Mouse (Mus musculus) neural tube, embryonic 13.5 days (tissue): ENCODE data around the gene Prss21. TPM values are rescaled to one million over a fixed set of nuclear protein-coding genes. Genes with fewer than 3 reads are reported as not detected.
A peak's percentile ranks its signal among the peaks of the same experiment; 100 is the strongest.

Experiments
- ATAC-seq: fragments of 200-750 bp; cut with Nextera tagmentation; 2 replicates; pipeline ENCODE4 v1.8.0; 2017; ENCODE audit warnings: low read depth, mild to moderate bottlenecking, moderate TSS enrichment, moderate library complexity
- H3K27ac ChIP-seq: fragments of 300-500 bp; sonication (generic); replicated peaks from 2 replicates; pipeline ENCODE4 v1.5.1; 2015; ENCODE audit warnings: moderate library complexity, mild to moderate bottlenecking, inconsistent platforms
- H3K27me3 ChIP-seq: fragments of 300-500 bp; sonication (generic); 2 replicates; pipeline ENCODE4 v1.6.1; 2015; ENCODE audit warnings: mild to moderate bottlenecking, inconsistent platforms
- H3K36me3 ChIP-seq: fragments of 300-500 bp; sonication (generic); 2 replicates; pipeline ENCODE4 v1.6.1; 2015; ENCODE audit warnings: mild to moderate bottlenecking, inconsistent platforms
- H3K4me1 ChIP-seq: fragments of 300-500 bp; sonication (generic); replicated peaks from 2 replicates; pipeline ENCODE4 v1.6.1; 2015; ENCODE audit warnings: inconsistent platforms
- H3K4me2 ChIP-seq: fragments of 300-500 bp; sonication (generic); 2 replicates; pipeline ENCODE4 v1.6.1; 2015; ENCODE audit warnings: inconsistent platforms, mild to moderate bottlenecking, moderate library complexity
- H3K4me3 ChIP-seq: fragments of 300-500 bp; sonication (generic); 2 replicates; pipeline ENCODE4 v1.5.1; 2015; ENCODE audit warnings: mild to moderate bottlenecking, inconsistent platforms
- H3K9ac ChIP-seq: fragments of 300-500 bp; sonication (generic); 2 replicates; pipeline ENCODE4 v1.6.1; 2015; ENCODE audit warnings: moderate library complexity, mild to moderate bottlenecking, inconsistent platforms
- H3K9me3 ChIP-seq: fragments of 300-500 bp; sonication (generic); 2 replicates; pipeline ENCODE4 v1.6.1; 2016; ENCODE audit warnings: inconsistent platforms
- WGBS: fragments of 180-500 bp; shearing (Covaris S2); methylation state at CpG from one replicate; pipeline ENCODE4 v1.1.7; 2015; 5-methylcytosine and 5-hydroxymethylcytosine counted together
- polyA plus RNA-seq: library from polyadenylated mRNA; unstranded; fragments of >200 nt; fragmentation: Nextera tagmentation; extraction: Ambion mirVana; gene quantifications from 2 replicates; pipeline ENCODE4 v1.2.1, GENCODE M21; 2015

Prss21 gene
- polyA plus RNA-seq, 1 experiment from 2014 or later, result not detected

- no peaks in the 10 kb centered on the region for H3K9me3 ChIP-seq
- 0 out of 2 replicates have a peak, but pooled peaks cover 4% of the 10 kb centered on the region for H3K4me1 ChIP-seq
- H3K27me3 ChIP-seq, result peaks cover 14% of the 10 kb centered on the region; the same call in 1 of the 2 replicates
- H3K27ac ChIP-seq, result no peak overlapping the region
- H3K4me3 ChIP-seq, result no peak overlapping the region
- H3K4me2 ChIP-seq, result no peak overlapping the region
- no peaks in the 10 kb centered on the region for H3K36me3 ChIP-seq
- no peak overlapping the region for H3K9ac ChIP-seq
- 33% methylated on average over 4 of the region's 4 CpGs for WGBS
- no peak for ATAC-seq
Measured at GRCm38 (mm10) chr17:23841145-23841544, 26.7 kb upstream of the Prss21 start.

DNA sequence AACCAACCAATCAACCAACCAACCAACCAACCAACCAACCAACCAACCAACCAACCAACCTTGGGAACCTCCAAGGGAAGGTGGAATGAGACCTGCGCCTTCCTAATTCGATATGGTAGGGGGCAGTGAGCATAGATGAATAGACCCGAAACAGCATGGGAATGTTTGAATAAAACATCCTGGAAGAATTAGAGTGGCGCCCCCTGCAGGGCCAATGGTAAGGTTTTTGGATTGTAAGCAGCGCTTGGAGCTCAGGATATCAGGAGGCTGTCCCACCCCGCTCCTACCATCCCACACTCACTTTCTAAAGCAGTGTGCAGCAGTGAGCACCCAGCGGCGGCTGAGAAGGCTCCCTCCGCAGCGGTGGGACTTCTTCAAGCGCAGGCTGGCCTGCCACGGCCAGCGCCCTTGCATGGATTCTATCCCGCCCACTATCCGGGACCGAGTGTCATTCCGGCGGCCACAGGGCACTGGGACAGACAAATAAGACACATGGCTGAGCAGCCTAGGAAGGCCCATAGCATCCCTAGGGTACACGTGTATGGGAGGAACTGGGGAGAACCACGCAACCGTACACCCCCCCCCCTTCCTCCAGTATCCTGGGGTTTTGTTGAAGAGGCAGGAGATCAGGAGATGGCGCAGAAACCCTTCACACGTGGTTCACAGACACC, 24.6 kb upstream of the Prss21 start:
- no peaks in the 10 kb centered on the region for H3K36me3 ChIP-seq
- WGBS, result 40% methylated on average over 23 of the region's 23 CpGs
- peaks cover 6% of the 10 kb centered on the region for H3K27me3 ChIP-seq
- H3K27ac ChIP-seq, result no peak overlapping the region
- peak overlapping the region; percentile 37; the same call in 1 of the 2 replicates for H3K4me2 ChIP-seq
- 0 out of 2 replicates have a peak, but pooled peaks cover 4% of the 10 kb centered on the region for H3K4me1 ChIP-seq
- no peaks in the 10 kb centered on the region for H3K9me3 ChIP-seq
- ATAC-seq, result 0 out of 2 replicates have a peak, but pooled peaks have one; percentile 48
- no peak overlapping the region for H3K9ac ChIP-seq
- 0 out of 2 replicates have a peak overlapping the region, but pooled peaks have one; percentile 13 for H3K4me3 ChIP-seq

- Histone ChIP-seq H3K36me3 (no peaks in the 10 kb centered on the region), H3K4me1 (0 out of 2 replicates have a peak, but pooled peaks cover 4% of the 10 kb centered on the region), H3K9ac (no peak within 1 kb of the TSS), H3K27ac (no peak within 1 kb of the TSS), H3K9me3 (no peaks in the 10 kb centered on the region), H3K4me3 (peak within 1 kb of the TSS; percentile 13), H3K4me2 (peak within 1 kb of the TSS; percentile 37), H3K27me3 (peaks cover 6% of the 10 kb centered on the region)
- no peak for ATAC-seq
- WGBS, result 18% methylated on average over 19 of the region's 19 CpGs
Measured at GRCm38 (mm10) chr17:23843812-23844273, 24.0 kb upstream of the Prss21 start, which contains the start of the genes Prss32 and Prss41. Prss32 (plus strand) TSS chr17:23843855. Prss41 (minus strand) TSS chr17:23844172.

GRCm38 (mm10) chr17:23850028-23850427, 17.8 kb upstream of the Prss21 start:
- H3K9ac ChIP-seq, result no peak overlapping the region
- WGBS, result 62% methylated on average over 2 of the region's 2 CpGs
- ATAC-seq, result no peak

GRCm38 (mm10) chr17:23850853-23851749, 16.8 kb upstream of the Prss21 start:
- Histone ChIP-seq H3K4me1 (no peaks in the 10 kb centered on the region), H3K4me2 (no peak overlapping the region), H3K27ac (peak overlapping the region; percentile 28; the same call in 1 of the 2 replicates), H3K36me3 (no peaks in the 10 kb centered on the region), H3K4me3 (no peak overlapping the region), H3K27me3 (no peaks in the 10 kb centered on the region; the same call in none of the 2 replicates), H3K9me3 (no peaks in the 10 kb centered on the region), H3K9ac (no peak overlapping the region)
- ATAC-seq, result no peak
- WGBS, result 63% methylated on average over 18 of the region's 19 CpGs

More at GRCm38 (mm10) chr17:23850028-23850427, 17.8 kb upstream of the Prss21 start:
- Histone ChIP-seq H3K9me3 (no peaks in the 10 kb centered on the region), H3K4me1 (no peaks in the 10 kb centered on the region), H3K4me2 (no peak overlapping the region), H3K4me3 (no peak overlapping the region), H3K27ac (no peak overlapping the region), H3K36me3 (no peaks in the 10 kb centered on the region), H3K27me3 (no peaks in the 10 kb centered on the region; the same call in none of the 2 replicates)

- no peaks in the 10 kb centered on the region for H3K36me3 ChIP-seq
- no peak for ATAC-seq
- 34% methylated on average over 5 of the region's 5 CpGs for WGBS
- no peak overlapping the region for H3K9ac ChIP-seq
- H3K4me2 ChIP-seq, result no peak overlapping the region
- no peak overlapping the region for H3K27ac ChIP-seq
- H3K9me3 ChIP-seq, result no peaks in the 10 kb centered on the region
- no peaks in the 10 kb centered on the region for H3K27me3 ChIP-seq
- H3K4me3 ChIP-seq, result no peak overlapping the region
- no peaks in the 10 kb centered on the region for H3K4me1 ChIP-seq
Measured at GRCm38 (mm10) chr17:23853292-23853691, 14.6 kb upstream of the Prss21 start.

DNA sequence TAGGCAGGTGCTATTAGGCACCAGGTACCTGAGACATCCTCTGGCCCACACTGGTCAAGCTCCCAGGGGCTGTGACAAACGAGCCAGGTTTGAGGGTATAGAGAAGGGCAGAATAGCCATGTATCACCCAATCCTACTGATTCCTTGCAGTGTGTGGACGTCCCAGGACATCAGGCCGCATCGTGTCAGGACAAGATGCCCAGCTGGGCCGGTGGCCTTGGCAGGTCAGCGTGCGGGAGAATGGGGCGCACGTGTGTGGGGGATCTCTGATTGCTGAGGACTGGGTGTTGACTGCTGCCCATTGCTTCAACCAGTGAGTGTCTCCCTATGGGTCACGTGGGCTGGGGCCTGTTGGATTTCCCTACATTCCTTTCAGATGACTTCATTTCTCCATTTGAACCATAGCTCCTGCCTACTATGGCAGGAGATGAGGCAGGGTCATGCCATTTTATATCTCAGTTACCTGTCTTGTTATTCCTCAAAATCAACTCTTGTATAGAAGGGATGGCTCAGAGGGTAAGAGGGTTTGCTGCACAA, 13.6 kb upstream of the Prss21 start:
- Histone ChIP-seq H3K4me1 (no peaks in the 10 kb centered on the region), H3K27me3 (no peaks in the 10 kb centered on the region), H3K27ac (no peak overlapping the region), H3K4me2 (no peak overlapping the region), H3K9ac (no peak overlapping the region), H3K36me3 (no peaks in the 10 kb centered on the region), H3K4me3 (no peak overlapping the region), H3K9me3 (no peaks in the 10 kb centered on the region)
- ATAC-seq, result no peak
- 86% methylated on average over 10 of the region's 10 CpGs for WGBS

DNA sequence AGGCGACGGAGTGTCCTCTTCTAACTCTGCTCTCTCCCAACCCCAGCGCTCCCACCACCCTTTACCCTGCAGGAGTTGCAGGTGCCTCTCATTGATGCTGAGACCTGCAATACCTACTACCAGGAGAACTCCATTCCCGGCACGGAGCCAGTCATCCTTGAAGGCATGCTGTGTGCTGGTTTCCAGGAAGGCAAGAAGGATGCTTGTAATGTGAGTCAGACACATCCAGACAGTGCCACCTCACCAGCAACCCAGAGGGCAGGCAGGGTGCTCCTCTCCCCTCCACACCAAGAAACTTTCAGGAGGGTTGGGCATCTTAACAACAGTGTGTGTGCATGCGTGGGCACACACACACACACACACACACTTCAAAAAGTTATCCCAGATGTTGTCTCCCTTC, 10.7 kb upstream of the Prss21 start:
- ATAC-seq, result no peak
- Histone ChIP-seq H3K9me3 (no peaks in the 10 kb centered on the region), H3K27ac (no peak overlapping the region), H3K4me1 (no peaks in the 10 kb centered on the region), H3K4me3 (no peak overlapping the region), H3K4me2 (no peak overlapping the region), H3K27me3 (no peaks in the 10 kb centered on the region), H3K36me3 (no peaks in the 10 kb centered on the region), H3K9ac (no peak overlapping the region)
- 86% methylated on average over 6 of the region's 6 CpGs for WGBS

- no peak overlapping the region for H3K4me2 ChIP-seq
- no peaks in the 10 kb centered on the region for H3K9me3 ChIP-seq
- 93% methylated on average over 2 of the region's 2 CpGs for WGBS
- no peaks in the 10 kb centered on the region for H3K36me3 ChIP-seq
- ATAC-seq, result no peak
- H3K9ac ChIP-seq, result no peak overlapping the region
- no peak overlapping the region for H3K4me3 ChIP-seq
- H3K27me3 ChIP-seq, result no peaks in the 10 kb centered on the region
- H3K27ac ChIP-seq, result no peak overlapping the region
- no peaks in the 10 kb centered on the region for H3K4me1 ChIP-seq
Measured at GRCm38 (mm10) chr17:23857913-23858312, 9.9 kb upstream of the Prss21 start.

GRCm38 (mm10) chr17:23862926-23863325, 4.9 kb upstream of the Prss21 start:
- Histone ChIP-seq H3K4me1 (no peaks in the 10 kb centered on the region), H3K36me3 (no peaks in the 10 kb centered on the region), H3K9ac (no peak overlapping the region), H3K9me3 (no peaks in the 10 kb centered on the region), H3K4me2 (no peak overlapping the region), H3K27me3 (no peaks in the 10 kb centered on the region), H3K27ac (no peak overlapping the region), H3K4me3 (no peak overlapping the region)
- no peak for ATAC-seq
- WGBS, result 77% methylated on average over 4 of the region's 4 CpGs

DNA sequence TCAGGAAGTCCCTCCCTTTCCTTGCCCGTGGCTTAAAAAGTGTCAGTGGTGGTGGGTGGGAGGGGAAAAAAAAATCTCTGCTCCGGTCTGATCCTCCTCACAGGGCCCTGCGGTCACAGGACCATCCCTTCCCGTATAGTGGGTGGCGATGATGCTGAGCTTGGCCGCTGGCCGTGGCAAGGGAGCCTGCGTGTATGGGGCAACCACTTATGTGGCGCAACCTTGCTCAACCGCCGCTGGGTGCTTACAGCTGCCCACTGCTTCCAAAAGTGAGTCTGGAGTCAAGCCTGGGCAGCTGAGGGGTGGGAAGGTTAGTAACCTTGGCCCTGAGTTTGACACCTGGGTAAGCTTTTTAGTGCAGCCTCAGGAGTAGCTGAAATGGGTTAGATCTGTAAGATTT, 657 bp downstream of the Prss21 start:
- H3K4me2 ChIP-seq, result no peak overlapping the region
- ATAC-seq, result no peak
- no peak overlapping the region for H3K4me3 ChIP-seq
- no peak overlapping the region for H3K27ac ChIP-seq
- H3K9me3 ChIP-seq, result no peaks in the 10 kb centered on the region
- no peak overlapping the region for H3K9ac ChIP-seq
- H3K4me1 ChIP-seq, result no peaks in the 10 kb centered on the region
- 88% methylated on average over 11 of the region's 11 CpGs for WGBS
- no peaks in the 10 kb centered on the region for H3K27me3 ChIP-seq
- H3K36me3 ChIP-seq, result no peaks in the 10 kb centered on the region
